Mouse (Mus musculus) frontal cortex, adult (tissue): ENCODE data around the gene Arid1b.
A peak's percentile ranks its signal among the peaks of the same experiment; 100 is the strongest.

ENCODE experiments used
- ATAC-seq: cut with Nextera tagmentation; 2 replicates; pipeline ENCODE4 v1.9.2; 2017; ENCODE audit warnings: mild to moderate bottlenecking, moderate library complexity, mixed read lengths; ENCODE audit not compliant: low TSS enrichment

The Arid1b gene

DNA sequence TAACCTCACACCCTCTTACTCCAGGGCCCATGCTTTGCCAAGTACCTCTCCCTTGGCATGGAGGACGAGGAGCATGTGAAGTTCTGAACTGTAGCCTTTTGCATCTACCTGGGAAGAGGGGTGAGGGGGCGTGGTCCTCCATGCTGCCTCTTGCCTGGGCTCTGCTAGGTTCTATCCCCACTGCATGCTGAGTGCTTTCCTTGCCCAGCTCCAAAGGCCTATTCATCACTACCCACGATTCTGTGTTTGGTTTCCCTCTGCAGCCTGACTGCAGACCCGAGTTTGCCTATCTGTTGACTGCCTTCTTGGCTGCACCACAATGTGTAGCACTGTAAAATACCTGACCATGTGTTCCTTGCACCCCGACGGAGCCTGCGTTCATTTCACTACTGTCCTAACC lies 194.3 kb downstream of the Arid1b start:
- no peak for ATAC-seq

DNA sequence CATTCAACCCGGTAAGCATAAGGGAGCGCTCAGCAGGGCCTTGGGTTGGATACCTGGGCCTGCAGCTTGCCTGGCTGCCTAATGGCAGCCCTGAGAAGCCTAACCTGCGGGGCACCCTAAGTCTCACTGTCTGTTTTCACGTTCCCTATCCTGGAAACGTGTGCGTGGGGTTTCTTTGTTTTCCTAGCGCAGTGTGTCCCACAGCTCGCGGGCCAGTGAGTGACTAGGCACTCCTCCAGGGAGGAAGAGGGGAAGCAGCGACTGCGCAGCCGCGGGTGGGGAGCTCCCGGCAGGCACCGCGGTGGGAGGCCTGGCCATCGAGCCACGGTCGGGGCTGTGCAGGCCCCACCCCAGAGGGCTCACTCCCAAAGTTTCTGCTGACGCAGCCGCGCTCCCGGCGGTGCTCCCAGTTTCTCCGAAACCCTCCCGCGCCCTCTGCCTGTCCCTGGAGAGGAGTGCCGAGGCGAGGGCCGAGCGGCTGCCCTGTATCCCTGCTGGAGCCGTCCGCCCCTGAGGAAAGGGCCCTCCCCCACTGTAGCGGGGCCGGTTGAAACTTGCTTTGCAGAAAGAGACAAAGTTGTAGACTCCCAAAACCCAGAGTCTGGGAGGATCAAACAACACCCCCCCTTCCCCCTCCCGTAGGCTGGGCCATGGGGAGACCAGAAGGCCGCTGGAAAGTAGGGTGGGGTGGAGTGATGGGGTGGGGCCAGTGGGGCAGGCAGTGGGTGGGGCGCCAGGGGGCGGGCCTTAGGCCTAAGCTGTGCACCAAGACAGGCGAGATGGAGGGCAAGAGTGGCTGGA lies 195.6 kb downstream of the Arid1b start:
- peak; percentile 88 for ATAC-seq

DNA sequence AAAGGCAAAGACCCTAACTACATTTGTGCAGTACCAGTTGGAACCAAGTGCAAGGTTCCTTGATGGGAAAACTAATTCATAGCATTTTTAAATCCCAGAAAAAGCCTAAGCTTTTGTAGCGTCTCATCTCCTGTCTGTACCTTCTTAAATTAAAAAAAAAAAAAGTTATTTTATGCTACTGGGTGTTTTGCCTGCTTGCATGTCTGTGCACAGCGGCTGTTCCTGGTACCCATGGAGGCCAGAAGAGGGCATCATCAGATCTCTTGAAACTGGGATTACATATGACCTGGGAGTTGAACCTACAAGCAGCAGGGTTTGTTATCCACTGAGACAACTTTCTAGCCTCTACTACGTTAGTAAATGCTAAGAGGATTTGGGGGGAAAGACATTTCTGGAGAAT lies 196.2 kb downstream of the Arid1b start:
- 0 out of 2 replicates have a peak, but pooled peaks have one; percentile 0 for ATAC-seq

DNA sequence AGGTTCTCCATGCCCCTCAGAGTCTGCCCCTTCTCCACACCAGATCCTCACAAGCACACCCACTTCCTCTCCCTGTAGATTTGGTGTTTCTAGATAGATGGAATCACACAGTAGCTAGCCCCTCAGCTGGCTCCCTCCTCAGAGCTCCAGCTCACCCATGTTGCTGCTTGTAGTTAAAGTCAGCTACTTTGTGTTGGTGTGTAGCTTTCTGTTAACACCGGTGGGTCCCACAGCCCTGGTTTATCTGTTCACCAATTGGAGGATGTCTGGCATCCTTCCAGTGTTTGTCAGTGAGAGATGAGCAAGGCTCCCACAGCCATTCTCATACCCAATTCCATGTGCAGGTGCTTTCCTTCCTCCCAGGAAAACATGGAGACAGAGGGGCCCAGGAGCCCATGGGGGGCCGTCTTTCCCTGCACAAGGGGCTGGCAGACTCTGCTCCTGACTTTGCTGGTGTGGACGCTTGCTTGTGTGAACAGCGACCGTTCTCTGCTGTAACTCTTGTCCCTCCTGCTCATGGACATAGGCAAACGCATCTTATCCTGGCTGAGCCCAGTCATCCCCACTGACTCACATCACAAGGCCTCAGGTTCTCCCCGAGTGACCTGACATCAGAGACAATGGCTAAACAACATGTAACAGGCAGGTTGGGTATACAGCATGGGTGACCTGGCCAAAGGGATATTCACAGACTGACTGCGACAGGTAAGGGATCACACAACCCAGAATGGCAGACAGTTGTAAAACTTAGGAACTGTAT lies 200.2 kb downstream of the Arid1b start:
- no peak for ATAC-seq

DNA sequence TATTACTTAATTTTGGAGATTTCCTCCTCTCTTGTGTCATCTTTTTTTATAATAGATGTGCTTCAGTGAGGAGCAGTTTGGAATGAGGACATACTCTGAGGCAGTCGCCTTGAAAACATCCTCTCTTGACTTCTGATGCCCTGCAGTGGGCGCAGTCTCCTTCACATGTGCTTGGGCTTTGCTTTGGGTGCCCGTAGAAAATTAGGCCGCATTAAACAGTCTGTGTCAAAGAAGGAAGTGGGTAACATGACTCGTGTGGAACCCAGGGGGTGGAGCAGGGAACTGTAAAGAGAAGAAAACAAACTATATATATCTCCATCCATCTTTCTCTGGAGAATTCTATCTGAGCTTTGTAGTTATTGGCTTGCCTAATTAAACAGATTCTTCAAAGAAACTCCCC lies 201.3 kb downstream of the Arid1b start:
- ATAC-seq = no peak

DNA sequence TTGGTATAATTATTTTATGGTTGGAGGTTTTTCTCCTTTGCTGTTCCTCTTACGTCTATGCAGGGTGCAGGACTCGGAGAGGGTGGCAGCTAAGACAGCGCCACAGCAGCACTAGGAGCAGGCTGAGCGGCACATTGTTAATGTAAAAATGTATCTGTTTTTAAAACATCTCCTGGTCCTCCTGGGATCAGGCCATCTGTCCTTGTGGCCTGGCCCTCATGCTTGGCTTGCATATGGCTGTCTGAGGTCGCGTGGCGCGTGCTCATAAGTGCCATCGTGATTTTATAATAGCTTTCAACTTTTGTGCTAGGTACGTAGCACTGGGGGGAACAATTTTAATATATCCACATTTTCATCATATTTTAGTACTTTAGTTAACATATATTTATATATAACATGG lies 201.9 kb downstream of the Arid1b start:
- ATAC-seq = no peak

DNA sequence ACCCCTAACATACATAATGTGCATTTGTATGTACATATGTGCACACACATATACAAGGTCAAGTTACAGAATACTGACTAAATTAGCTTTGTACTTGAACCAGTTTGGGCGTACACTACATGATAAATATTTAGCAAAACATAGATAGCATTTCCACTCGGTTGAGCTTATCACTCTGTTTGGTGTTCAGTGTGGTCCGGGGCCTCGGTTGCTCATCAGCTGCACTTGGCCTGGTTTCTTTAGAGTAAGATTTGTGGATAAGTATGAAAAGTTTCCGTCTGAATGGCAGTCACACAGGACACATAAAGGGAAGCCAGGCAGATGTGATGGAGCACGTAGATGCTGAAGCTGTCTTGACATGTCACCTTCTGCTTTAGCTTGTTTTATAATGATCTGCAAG lies 202.4 kb downstream of the Arid1b start:
- ATAC-seq = no peak

DNA sequence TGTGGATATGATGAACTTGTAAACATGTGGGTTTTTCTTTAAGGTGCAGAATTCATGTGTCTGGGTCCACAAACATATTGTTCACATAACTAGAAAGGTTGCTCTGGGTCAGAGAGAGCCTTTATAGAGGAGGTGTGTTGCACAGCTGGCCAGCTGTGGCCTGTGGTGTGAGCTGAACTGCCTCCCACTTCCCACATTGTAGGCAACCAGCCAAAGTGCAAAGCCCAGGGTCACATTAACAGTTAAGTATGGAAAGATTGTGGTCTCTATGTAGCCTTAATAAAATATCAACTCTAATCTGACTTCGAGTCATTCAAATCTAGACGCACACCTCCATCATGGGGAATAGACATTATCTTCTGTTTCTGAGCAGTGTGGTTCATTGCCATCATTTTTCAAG lies 203.0 kb downstream of the Arid1b start:
- no peak for ATAC-seq

DNA sequence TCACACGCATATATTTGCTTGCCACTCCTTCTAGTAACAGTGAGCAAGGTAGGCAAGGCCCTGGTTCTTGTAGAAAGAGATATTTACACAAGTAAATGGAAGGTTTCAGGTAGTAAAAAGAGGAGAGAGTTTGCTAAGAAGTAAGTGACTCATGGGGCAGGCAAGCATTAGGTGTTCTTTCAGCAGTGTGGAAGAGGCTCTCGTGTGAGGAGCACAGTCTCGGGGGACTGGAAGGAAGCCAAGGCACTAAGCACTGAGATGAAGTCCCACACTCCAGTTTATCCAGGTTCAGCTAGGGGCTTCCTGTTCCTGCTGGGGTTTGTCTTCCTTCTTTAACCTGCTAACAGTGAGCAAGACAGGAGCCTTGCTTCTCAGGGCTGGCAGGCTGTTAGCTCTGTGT lies 203.6 kb downstream of the Arid1b start:
- no peak for ATAC-seq

DNA sequence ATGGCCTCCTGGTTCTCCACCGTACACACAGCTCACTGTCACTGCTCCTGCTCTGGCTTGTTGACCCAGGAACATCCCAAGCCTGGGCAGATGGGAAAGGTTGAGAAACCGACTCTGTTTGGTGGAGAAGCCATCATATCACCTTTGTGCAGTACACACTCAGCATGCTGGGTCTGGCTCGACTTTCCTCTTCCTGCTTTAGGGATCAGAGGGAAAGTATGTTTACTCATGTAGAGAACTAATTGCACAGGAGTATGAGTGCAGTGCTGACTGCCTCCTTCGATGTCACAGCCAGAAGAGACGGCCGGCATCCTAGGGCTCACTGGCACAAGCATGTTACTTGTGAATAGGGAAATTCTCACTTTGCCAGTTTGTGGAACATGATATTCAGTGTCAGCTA lies 204.1 kb downstream of the Arid1b start:
- no peak for ATAC-seq

DNA sequence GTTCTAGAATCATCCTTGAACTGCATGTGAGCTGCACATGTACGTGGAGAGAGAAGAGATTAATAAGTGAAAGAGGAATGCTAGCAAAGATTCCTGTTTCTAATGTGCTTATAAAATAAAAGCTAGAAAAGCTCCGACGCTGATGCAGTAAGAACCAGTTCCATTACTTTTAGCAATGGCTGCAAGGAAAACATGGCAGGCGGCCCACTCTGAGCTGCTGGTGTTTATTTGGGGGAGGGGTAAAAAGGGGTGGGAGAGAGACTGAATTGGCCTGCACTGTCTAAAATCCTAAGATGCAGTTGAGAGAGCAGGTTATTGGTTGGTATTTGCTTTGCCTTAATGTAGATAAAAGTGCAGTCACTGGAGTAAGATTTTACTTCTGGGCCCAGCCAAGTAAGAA lies 204.7 kb downstream of the Arid1b start:
- ATAC-seq = no peak

DNA sequence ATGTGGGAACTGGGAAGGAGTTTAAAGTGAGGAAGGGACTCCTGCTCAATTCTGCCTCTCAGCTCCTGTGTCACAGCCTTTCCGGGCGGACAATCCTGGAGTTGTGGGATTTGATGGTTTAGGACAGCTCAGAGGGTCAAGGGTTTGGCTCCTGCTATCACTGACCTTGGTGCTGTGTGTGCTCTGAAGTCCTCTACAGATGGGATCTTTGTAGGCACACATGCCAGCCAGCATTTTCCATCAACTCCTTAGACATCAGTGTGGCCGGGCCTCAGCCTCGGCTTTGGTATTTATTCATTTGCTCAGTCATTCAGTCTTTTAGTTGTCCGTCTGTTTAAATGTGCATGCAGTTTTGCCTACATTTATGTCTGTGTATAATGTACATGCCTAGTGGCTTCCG lies 206.5 kb downstream of the Arid1b start:
- ATAC-seq = no peak

DNA sequence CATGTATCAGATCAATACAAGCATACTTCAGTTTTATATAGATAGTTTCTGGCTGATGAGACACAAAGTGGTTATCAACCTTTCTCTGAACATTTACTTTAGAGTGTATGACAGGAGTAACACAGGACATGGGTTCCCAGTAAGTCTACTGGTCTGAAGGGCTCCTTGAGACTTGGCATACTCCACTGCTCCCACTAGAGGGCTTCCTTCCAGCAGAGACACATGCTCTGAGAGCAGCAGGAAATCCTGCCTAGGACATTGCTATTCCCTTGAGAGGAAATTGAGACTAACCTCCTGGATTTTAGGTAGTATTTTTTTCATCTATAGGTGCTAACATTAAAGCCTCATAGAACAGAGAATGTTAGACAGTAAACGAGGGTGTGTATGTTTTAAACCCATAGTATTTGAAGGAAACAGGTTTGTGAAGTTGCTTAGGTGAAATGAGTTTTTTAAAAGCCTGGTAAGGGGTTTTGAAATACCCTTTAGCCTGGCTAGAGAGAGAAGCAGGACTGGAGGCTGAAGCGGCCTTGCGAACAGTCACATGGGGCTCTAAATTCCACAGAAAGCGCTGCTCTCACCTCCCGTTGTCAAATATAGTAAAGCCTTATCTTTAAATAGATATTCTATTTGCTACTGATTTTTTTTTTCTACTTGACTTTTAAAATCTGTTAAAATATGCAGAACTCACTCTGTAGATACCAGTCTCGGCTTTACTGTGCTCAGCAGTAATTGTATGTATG lies 207.9 kb downstream of the Arid1b start:
- peak; percentile 73; the same call in 1 of the 2 replicates for ATAC-seq

DNA sequence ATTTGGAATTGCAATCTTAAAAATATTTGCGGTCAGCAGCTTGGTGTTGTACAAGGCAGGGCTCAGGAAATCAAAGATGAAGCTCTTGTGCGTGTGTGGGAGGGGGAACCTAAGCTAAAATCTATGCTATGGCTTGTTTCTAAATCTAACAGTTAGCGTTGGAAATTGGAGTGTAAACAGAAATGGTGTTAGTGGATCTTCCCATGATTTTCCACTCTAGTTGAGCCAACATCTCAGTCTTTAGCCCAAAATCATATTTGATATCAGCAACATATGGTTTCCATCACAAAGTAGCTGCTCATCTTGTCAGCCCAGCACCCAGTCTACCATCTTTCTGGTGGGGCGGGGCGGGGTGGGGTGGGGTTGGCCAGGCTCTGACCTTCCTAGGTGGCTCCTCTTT lies 208.6 kb downstream of the Arid1b start:
- ATAC-seq = no peak

DNA sequence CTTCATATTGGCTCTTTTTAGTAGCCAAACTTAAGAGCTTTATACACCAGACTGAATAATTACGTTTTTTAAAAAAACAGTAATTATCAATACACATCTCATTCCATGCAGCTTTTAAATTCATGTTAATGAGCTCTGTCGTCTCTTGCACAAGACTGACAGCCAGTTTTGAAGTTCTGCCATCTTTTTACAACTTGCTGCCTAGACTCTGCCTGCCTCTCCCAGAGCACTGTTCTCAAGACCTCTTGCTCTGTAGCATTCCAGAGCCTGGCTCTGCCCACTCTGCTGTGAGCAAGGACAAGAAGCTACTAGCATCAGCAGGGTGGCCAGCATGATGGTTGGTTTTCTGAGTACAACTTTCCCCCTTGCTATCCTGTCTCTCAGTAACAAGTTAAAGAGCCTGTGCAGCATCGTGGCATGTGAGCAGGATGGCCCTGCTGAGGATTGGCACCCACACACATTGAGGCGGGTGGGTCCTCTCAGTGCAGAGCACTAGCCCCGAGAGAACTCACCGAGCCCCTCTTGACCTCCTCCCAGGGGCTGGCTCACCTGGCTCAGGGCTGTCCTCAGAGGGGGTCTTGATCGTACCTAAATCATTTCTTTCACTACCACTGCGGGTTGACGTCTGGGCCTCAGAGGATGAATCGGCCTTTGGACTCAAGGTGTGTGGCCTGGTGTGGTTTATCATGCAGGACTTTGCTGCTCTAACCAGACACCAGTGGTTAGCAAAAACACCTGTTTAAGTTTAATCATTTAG lies 209.4 kb downstream of the Arid1b start:
- no peak for ATAC-seq

DNA sequence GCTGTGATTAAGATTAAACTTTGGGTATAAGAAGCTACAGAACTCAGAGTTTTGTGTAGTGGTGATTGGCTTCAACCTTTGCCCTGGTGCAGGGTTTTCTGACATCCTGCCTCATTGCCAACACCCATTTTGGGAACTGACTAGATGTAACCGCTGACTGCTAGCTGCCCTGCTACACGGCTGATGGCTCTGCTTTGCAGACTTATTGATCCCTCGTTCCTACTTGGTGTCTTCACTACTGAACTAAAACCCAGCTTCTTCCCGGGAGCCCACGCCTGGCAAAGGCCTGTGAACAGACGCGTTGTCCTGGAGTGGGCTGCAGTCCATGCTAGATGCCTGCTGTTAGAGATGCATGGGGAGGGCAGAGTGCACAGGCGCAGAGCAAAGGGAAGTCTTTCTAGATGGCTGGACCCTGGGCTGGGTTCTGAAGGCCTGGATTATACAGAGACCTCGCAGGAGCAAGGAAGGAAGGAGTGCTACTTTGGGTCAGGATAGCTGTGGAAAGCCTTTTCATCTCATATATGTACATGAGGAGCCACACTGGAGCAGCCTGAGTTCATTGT lies 210.1 kb downstream of the Arid1b start:
- no peak for ATAC-seq

DNA sequence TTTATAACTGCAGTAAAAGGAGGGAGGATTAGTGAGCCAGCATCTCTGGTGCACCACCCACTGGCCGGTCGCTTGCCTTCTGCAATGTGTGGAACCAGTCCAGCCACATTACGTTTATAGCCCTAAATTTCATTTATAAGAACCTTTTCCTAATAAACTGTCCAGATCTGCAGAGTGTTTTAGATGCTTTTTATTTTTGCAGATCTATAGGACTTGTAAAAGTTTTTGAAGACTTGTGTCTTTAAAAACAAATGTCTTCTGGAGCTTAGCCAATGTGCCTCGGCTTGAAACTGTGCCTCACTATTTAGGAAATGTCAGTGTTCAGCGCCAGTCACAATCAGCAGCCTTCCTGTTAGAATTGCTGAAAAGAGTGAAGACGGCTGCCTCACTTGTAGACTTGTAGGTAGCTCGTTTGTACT lies 211.0 kb downstream of the Arid1b start:
- no peak for ATAC-seq

DNA sequence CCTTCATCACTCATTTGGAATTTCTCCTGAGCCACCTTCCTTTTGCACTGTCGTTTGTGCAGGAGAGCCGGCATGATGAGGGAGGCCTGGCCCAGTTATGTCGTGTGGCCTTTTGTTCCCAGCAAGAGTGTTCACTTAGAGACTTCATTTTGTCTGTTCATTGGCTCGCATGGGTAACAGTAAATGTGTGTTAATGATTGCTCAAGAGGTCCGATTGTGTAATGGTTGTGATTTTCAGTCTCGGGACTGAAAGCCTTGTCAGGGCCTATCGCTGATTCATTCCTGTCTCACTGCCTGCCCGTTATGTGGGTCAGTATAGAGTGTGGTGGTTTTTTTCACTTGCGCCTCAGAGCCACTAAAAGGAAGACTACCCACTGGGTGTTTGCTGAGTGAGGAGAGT lies 212.6 kb downstream of the Arid1b start:
- ATAC-seq = no peak

DNA sequence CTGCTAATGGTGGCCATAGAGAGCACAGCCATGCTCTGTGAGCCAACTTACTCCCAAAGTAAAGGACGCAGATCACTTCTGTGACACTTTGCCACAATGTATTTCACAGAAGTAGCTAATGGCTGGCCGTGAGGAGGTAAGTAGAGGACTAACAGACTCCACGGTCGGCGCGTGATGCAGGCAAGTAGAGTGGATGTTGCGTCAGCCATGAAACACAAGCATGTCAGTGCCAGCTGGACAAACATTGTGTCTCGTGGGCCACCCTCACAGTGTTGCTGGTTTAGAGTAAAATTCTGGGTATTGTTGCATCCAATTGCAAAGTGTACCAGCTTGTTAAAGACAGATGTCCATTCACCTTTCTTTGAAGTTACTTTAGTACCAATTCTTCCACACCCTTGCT lies 213.7 kb downstream of the Arid1b start:
- ATAC-seq = no peak

DNA sequence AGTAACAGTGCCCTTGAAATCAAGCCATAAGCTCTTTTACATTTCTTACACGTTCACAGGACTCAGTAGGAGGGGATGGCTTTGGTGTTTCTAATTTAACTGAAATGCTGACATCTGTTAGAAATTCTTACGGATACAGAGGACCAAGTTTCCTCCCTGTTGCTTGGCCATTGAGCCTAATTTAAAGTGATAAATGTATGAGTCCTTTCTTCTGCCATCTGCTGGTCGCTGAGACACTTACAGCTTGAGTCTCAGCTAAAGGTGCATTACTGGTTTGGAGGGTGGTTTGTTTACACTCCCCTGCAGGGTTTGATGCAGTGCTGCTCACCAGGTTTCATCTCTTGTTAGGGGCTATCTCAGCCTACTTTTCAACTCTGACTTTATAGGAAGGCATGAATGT lies 214.2 kb downstream of the Arid1b start:
- 0 out of 2 replicates have a peak, but pooled peaks have one; percentile 14 for ATAC-seq

DNA sequence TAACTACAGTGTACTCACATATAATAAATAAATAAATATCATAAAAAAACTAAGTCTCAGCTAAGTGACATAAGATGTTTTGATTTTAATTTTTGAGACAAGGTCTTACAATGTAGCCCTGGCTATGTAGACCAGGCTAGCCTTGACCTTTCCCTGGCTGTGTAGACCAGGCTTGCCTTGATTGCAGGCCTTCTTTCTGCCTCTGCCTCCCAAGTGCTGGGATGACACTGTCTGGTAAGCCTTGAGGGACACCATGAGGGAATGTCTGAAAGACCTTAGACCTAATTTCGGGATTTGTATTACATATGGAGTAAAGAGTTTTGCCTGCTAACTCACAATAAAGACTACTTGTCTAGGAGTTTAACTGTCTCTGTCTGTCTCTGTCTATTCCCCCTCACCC lies 214.9 kb downstream of the Arid1b start:
- ATAC-seq = no peak
